24 mouse cellular contexts compared by ENCODE assay signal in the genomic region with DNA sequence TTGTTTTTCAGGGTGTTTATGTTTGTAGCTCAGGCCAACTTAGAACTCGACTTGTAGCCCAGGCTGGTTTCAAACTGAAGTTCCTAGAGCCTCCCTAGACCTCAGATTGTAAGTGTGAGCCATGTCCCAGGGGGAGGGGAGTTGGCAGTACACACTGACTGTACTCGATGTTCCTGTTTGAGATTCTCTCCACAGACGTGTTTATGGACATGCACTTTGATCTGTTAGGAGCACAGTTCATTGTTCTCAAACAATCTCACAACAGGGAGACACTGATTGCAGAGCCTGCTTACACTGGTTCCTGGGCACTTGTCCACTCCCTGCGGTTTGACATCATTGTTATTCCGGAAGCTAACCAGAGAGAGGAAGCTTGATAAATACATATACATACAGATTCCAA. TPM values are rescaled to one million over a fixed set of nuclear protein-coding genes. Genes with fewer than 3 reads are reported as not detected.
DNase-seq lines count a peak whose midpoint lies in the region; ATAC-seq and TF ChIP-seq lines count a peak whose summit lies in the region.
"Had no signal": no experiment of that assay in that cellular context is flagged by ENCODE, and none has a peak within 500 bp of the region (broad histone marks: within the 10 kb centered on the region; RNA-seq: fewer than 3 reads in every experiment).

No protein-coding gene starts in this region.

- no peak overlapping the region for H3K4me3 ChIP-seq in liver, embryonic 15.5 days (replicated peaks)
- H3K4me3 ChIP-seq in liver, embryonic 11.5 days (ENCODE audit: low read depth, low read length): no peak overlapping the region
- no peak overlapping the region for H3K4me3 ChIP-seq in intestine, embryonic 16.5 days (ENCODE audit: low read length)
- no peak overlapping the region for H3K4me3 ChIP-seq in thymus, adult 2 months (ENCODE audit: control insufficient read depth, insufficient read depth, low read length)
- H3K4me3 ChIP-seq in forebrain, postnatal 0 days (ENCODE audit: low read depth, low read length): no peak overlapping the region
- H3K4me3 ChIP-seq: embryonic facial prominence, embryonic 13.5 days; hindbrain, embryonic 15.5 days; limb, embryonic 15.5 days; neural tube, embryonic 15.5 days; stomach, embryonic 15.5 days had no signal

- no peaks in the 10 kb centered on the region for H3K27me3 ChIP-seq in liver, embryonic 15.5 days
- no peaks in the 10 kb centered on the region for H3K27me3 ChIP-seq in liver, embryonic 11.5 days (replicated peaks; ENCODE audit: control insufficient read depth, insufficient read depth, low read length)
- no peaks in the 10 kb centered on the region for H3K27me3 ChIP-seq in intestine, embryonic 16.5 days (replicated peaks; ENCODE audit: control insufficient read depth, insufficient read depth, low read length)
- H3K27me3 ChIP-seq in thymus, adult 2 months (ENCODE audit: control insufficient read depth, insufficient read depth, low read length): no peaks in the 10 kb centered on the region
- no peaks in the 10 kb centered on the region for H3K27me3 ChIP-seq in forebrain, postnatal 0 days (ENCODE audit: insufficient read depth, low read length)
- H3K27me3 ChIP-seq: embryonic facial prominence, embryonic 13.5 days; hindbrain, embryonic 15.5 days; limb, embryonic 15.5 days; neural tube, embryonic 15.5 days; stomach, embryonic 15.5 days had no signal

- H3K27ac ChIP-seq in liver, embryonic 15.5 days (replicated peaks): no peak overlapping the region
- no peak overlapping the region for H3K27ac ChIP-seq in liver, embryonic 11.5 days (ENCODE audit: low read depth, low read length)
- H3K27ac ChIP-seq in intestine, embryonic 16.5 days (ENCODE audit: low read length): no peak overlapping the region
- no peak overlapping the region for H3K27ac ChIP-seq in thymus, adult 2 months (ENCODE audit: control insufficient read depth, insufficient read depth, low read length)
- no peak overlapping the region for H3K27ac ChIP-seq in forebrain, postnatal 0 days (ENCODE audit: low read depth, low read length)
- H3K27ac ChIP-seq: embryonic facial prominence, embryonic 13.5 days; hindbrain, embryonic 15.5 days; limb, embryonic 15.5 days; neural tube, embryonic 15.5 days; stomach, embryonic 15.5 days had no signal

- no peaks in the 10 kb centered on the region for H3K9me3 ChIP-seq in liver, embryonic 15.5 days (replicated peaks)
- no peaks in the 10 kb centered on the region for H3K9me3 ChIP-seq in liver, embryonic 11.5 days (ENCODE audit: control insufficient read depth, low read length)
- no peaks in the 10 kb centered on the region for H3K9me3 ChIP-seq in intestine, embryonic 16.5 days (ENCODE audit: control insufficient read depth, low read length)
- H3K9me3 ChIP-seq in forebrain, postnatal 0 days (ENCODE audit: low read length): 0 out of 2 replicates have a peak, but pooled peaks cover 4% of the 10 kb centered on the region
- H3K9me3 ChIP-seq: embryonic facial prominence, embryonic 13.5 days; hindbrain, embryonic 15.5 days; limb, embryonic 15.5 days; neural tube, embryonic 15.5 days; stomach, embryonic 15.5 days had no signal

- no peak for TF ChIP-seq POLR2A in thymus, adult 2 months (IDR thresholded peaks at IDR 0.05; ENCODE audit: control insufficient read depth, extremely low read depth, insufficient read depth, low read length, poor library complexity)

- no peaks in the 10 kb centered on the region for H3K4me1 ChIP-seq in liver, embryonic 15.5 days (replicated peaks)
- no peaks in the 10 kb centered on the region for H3K4me1 ChIP-seq in liver, embryonic 11.5 days (replicated peaks; ENCODE audit: control insufficient read depth, insufficient read depth, low read length)
- H3K4me1 ChIP-seq in intestine, embryonic 16.5 days (ENCODE audit: control insufficient read depth, insufficient read depth, low read length): peaks cover 13% of the 10 kb centered on the region
- H3K4me1 ChIP-seq in thymus, adult 2 months (replicated peaks; ENCODE audit: control insufficient read depth, insufficient read depth, low read length): no peaks in the 10 kb centered on the region
- H3K4me1 ChIP-seq in forebrain, postnatal 0 days (ENCODE audit: insufficient read depth): no peaks in the 10 kb centered on the region
- H3K4me1 ChIP-seq: hindbrain, embryonic 15.5 days; limb, embryonic 15.5 days; neural tube, embryonic 15.5 days; stomach, embryonic 15.5 days had no signal

- no peak for TF ChIP-seq CTCF in thymus, adult 2 months (IDR thresholded peaks at IDR 0.05; ENCODE audit: borderline replicate concordance, control insufficient read depth, extremely low read depth, insufficient read depth, low read length, poor library complexity)
- no peak for TF ChIP-seq CTCF in forebrain, postnatal 0 days (IDR thresholded peaks at IDR 0.05; ENCODE audit: low read depth)

- peak; percentile 41 for DNase-seq in adrenal gland, postnatal 14 days
- no peak for DNase-seq in adrenal gland, postnatal 25 days
- DNase-seq in liver, embryonic 11.5 days (ENCODE audit: low spot score): no peak
- peak; percentile 71 for DNase-seq in lung, postnatal 36 days
- no peak for DNase-seq in thymus, adult 2 months
- DNase-seq in forebrain, postnatal 0 days: no peak
- DNase-seq: cerebellum, postnatal 10 days; gastrocnemius, postnatal 14 days; heart, adult 18-20 months; heart, postnatal 4 days; kidney, adult 11 months; right cerebral cortex, postnatal 25 days; thymus, postnatal 25 days had no signal

- no peak overlapping the region for H3K9ac ChIP-seq in liver, embryonic 15.5 days
- H3K9ac ChIP-seq in liver, embryonic 11.5 days (ENCODE audit: low read depth, low read length): no peak overlapping the region
- no peak overlapping the region for H3K9ac ChIP-seq in intestine, embryonic 16.5 days (ENCODE audit: low read depth, low read length)
- H3K9ac ChIP-seq in forebrain, postnatal 0 days: no peak overlapping the region
- H3K9ac ChIP-seq: embryonic facial prominence, embryonic 13.5 days; hindbrain, embryonic 15.5 days; limb, embryonic 15.5 days; neural tube, embryonic 15.5 days; stomach, embryonic 15.5 days had no signal

- no peak overlapping the region for H3K4me2 ChIP-seq in liver, embryonic 15.5 days
- no peak overlapping the region for H3K4me2 ChIP-seq in liver, embryonic 11.5 days
- H3K4me2 ChIP-seq in intestine, embryonic 16.5 days (ENCODE audit: low read depth, low read length): no peak overlapping the region
- no peak overlapping the region for H3K4me2 ChIP-seq in forebrain, postnatal 0 days (ENCODE audit: low read depth)
- H3K4me2 ChIP-seq: embryonic facial prominence, embryonic 13.5 days; hindbrain, embryonic 15.5 days; limb, embryonic 15.5 days; neural tube, embryonic 15.5 days; stomach, embryonic 15.5 days had no signal

- WGBS in liver, embryonic 15.5 days (ENCODE audit: insufficient replicate concordance): 44% methylated on average over 5 of the region's 5 CpGs
- 60% methylated on average over 5 of the region's 5 CpGs for WGBS in liver, embryonic 11.5 days
- 55% methylated on average over 5 of the region's 5 CpGs for WGBS in intestine, embryonic 16.5 days
- 71% methylated on average over 5 of the region's 5 CpGs for WGBS in thymus, adult 2 months
- 55% methylated on average over 5 of the region's 5 CpGs for WGBS in forebrain, postnatal 0 days

- 0 out of 2 replicates have a peak, but pooled peaks have one; percentile 22 for ATAC-seq in liver, embryonic 15.5 days (ENCODE audit: insufficient read depth)
- no peak for ATAC-seq in liver, embryonic 11.5 days (replicated peaks; ENCODE audit: low FRiP score)
- ATAC-seq in intestine, embryonic 16.5 days: peak; percentile 75
- no peak for ATAC-seq in forebrain, postnatal 0 days
- ATAC-seq: forebrain, embryonic 14.5 days; midbrain, embryonic 16.5 days had no signal

- no peaks in the 10 kb centered on the region for H3K36me3 ChIP-seq in liver, embryonic 15.5 days (replicated peaks)
- no peaks in the 10 kb centered on the region for H3K36me3 ChIP-seq in liver, embryonic 11.5 days (ENCODE audit: control insufficient read depth, insufficient read depth, low read length)
- H3K36me3 ChIP-seq in intestine, embryonic 16.5 days (ENCODE audit: control insufficient read depth, insufficient read depth, low read length): no peaks in the 10 kb centered on the region
- no peaks in the 10 kb centered on the region for H3K36me3 ChIP-seq in thymus, adult 2 months (ENCODE audit: control insufficient read depth, insufficient read depth, low read length)
- no peaks in the 10 kb centered on the region for H3K36me3 ChIP-seq in forebrain, postnatal 0 days (ENCODE audit: insufficient read depth)
- H3K36me3 ChIP-seq: embryonic facial prominence, embryonic 13.5 days; hindbrain, embryonic 15.5 days; limb, embryonic 15.5 days; neural tube, embryonic 15.5 days had no signal

RNA-seq across cellular contexts. Expression of a gene that starts 12.5 kb away (rescaled TPM):
- 1.3 and 1.5 TPM in 2 replicates for total RNA-seq in adrenal gland, postnatal 14 days (2021)
- 0.52 TPM in 1 of 2 replicates, not detected in the other for total RNA-seq in adrenal gland, postnatal 25 days (2021)
- 0.28 and 0.32 TPM in 2 replicates for polyA plus RNA-seq in liver, embryonic 15.5 days (2015; fragmentation: Nextera tagmentation; extraction: Ambion mirVana)
- polyA plus RNA-seq in liver, embryonic 11.5 days (2014; fragmentation: Nextera tagmentation; extraction: Ambion mirVana): 0.89 and 1.3 TPM in 2 replicates
- polyA plus RNA-seq in intestine, embryonic 16.5 days (2015; fragmentation: Nextera tagmentation; extraction: Ambion mirVana): 1.7 and 2.3 TPM in 2 replicates
- 0.18 and 0.26 TPM in 2 replicates for polyA plus RNA-seq in thymus, adult 2 months (2012; rRNA removed)
- 10.1 and 10.3 TPM in 2 replicates for total RNA-seq in forebrain, postnatal 0 days (2014; rRNA removed)
- 2.7 and 4.2 TPM in 2 replicates for polyA plus RNA-seq in forebrain, postnatal 0 days (2015; fragmentation: Nextera tagmentation; extraction: Ambion mirVana)
- total RNA-seq: MEL had no signal

RNA-seq across cellular contexts. Expression of a gene that starts 25.1 kb away (rescaled TPM):
- total RNA-seq in adrenal gland, postnatal 14 days (2021): 0.41 and 0.56 TPM in 2 replicates
- total RNA-seq in adrenal gland, postnatal 25 days (2021): 0.33 TPM in 1 of 2 replicates, not detected in the other
- polyA plus RNA-seq in liver, embryonic 15.5 days (2015; fragmentation: Nextera tagmentation; extraction: Ambion mirVana): 0.03 TPM in 1 of 2 replicates, not detected in the other
- not detected in 2 replicates for polyA plus RNA-seq in liver, embryonic 11.5 days (2014; fragmentation: Nextera tagmentation; extraction: Ambion mirVana)
- 17.1 and 22.7 TPM in 2 replicates for polyA plus RNA-seq in intestine, embryonic 16.5 days (2015; fragmentation: Nextera tagmentation; extraction: Ambion mirVana)
- polyA plus RNA-seq in thymus, adult 2 months (2012; rRNA removed): 0.42 and 0.50 TPM in 2 replicates
- 0.38 and 0.46 TPM in 2 replicates for total RNA-seq in forebrain, postnatal 0 days (2014; rRNA removed)
- 0.05 and 0.19 TPM in 2 replicates for polyA plus RNA-seq in forebrain, postnatal 0 days (2015; fragmentation: Nextera tagmentation; extraction: Ambion mirVana)
- total RNA-seq: CH12.LX, MEL had no signal

RNA-seq across cellular contexts. Expression of a gene that starts 38.9 kb away (rescaled TPM):
- 65.8 and 74.6 TPM in 2 replicates for total RNA-seq in adrenal gland, postnatal 14 days (2021)
- 36.9 and 40.3 TPM in 2 replicates for total RNA-seq in adrenal gland, postnatal 25 days (2021)
- polyA plus RNA-seq in liver, embryonic 15.5 days (2015; fragmentation: Nextera tagmentation; extraction: Ambion mirVana): 37.6 and 38.8 TPM in 2 replicates
- polyA plus RNA-seq in liver, embryonic 11.5 days (2014; fragmentation: Nextera tagmentation; extraction: Ambion mirVana): 104 and 114 TPM in 2 replicates
- polyA plus RNA-seq in intestine, embryonic 16.5 days (2015; fragmentation: Nextera tagmentation; extraction: Ambion mirVana): 123 and 136 TPM in 2 replicates
- 34.6 and 38.1 TPM in 2 replicates for polyA plus RNA-seq in thymus, adult 2 months (2012; rRNA removed)
- 47.6 and 48.3 TPM in 2 replicates for total RNA-seq in forebrain, postnatal 0 days (2014; rRNA removed)
- polyA plus RNA-seq in forebrain, postnatal 0 days (2015; fragmentation: Nextera tagmentation; extraction: Ambion mirVana): 115 and 134 TPM in 2 replicates

Comparison
In these comparisons a context has a peak if more than half of its experiments do, and no peak if none do; other contexts are left out.
1. DNase-seq: peak in adrenal gland, postnatal 14 days (single experiment) and lung, postnatal 36 days (single experiment); none in adrenal gland, postnatal 25 days (single experiment), liver, embryonic 11.5 days (single experiment), thymus, adult 2 months (single experiment) and forebrain, postnatal 0 days (single experiment).
2. ATAC-seq: peak in liver, embryonic 15.5 days (single experiment) and intestine, embryonic 16.5 days (single experiment); none in liver, embryonic 11.5 days (single experiment) and forebrain, postnatal 0 days (single experiment).
3. RNA of a gene that starts 25.1 kb away (polyA plus RNA-seq): 17.1 to 22.7 TPM in intestine, embryonic 16.5 days; 0.42 to 0.50 TPM in thymus, adult 2 months, 0.05 to 0.19 TPM in forebrain, postnatal 0 days, 0.03 TPM in liver, embryonic 15.5 days and not detected in liver, embryonic 11.5 days; every median in the first group is over 10 times any median in the second.